Mouse (Mus musculus) olfactory bulb, adult 2 months (tissue): ENCODE measurements around the gene Nat9. TPM values are rescaled to one million over a fixed set of nuclear protein-coding genes. Genes with fewer than 3 reads are reported as not detected.

Source experiments
- H3K27ac ChIP-seq: fragments of 200-500 bp; 2 replicates; pipeline ENCODE4 v1.5.1; 2012; ENCODE audit warnings: low read depth, low read length; ENCODE audit not compliant: insufficient read depth
- H3K4me1 ChIP-seq: fragments of 200-500 bp; 2 replicates; pipeline ENCODE4 v1.6.1; 2012; ENCODE audit warnings: low read length; ENCODE audit not compliant: control insufficient read depth, insufficient read depth
- H3K4me3 ChIP-seq: fragments of 200-500 bp; 2 replicates; pipeline ENCODE4 v1.5.1; 2012; ENCODE audit warnings: mild to moderate bottlenecking, low read depth, low read length, moderate library complexity; ENCODE audit not compliant: insufficient read depth
- CTCF ChIP-seq: fragments of 200-500 bp; IDR thresholded peaks from 2 replicates; pipeline ENCODE4 v1.5.1; 2012; ENCODE audit warnings: low read depth, mild to moderate bottlenecking, low read length, moderate library complexity; ENCODE audit not compliant: insufficient read depth
- POLR2A ChIP-seq: fragments of 200-500 bp; IDR thresholded peaks from 2 replicates; pipeline ENCODE4 v1.6.1; 2012; ENCODE audit warnings: mild to moderate bottlenecking, low read depth, low read length, moderate library complexity; ENCODE audit not compliant: insufficient read depth
- WGBS: fragments of 180-500 bp; shearing (Covaris S2); methylation state at CpG from one replicate; pipeline ENCODE4 v1.1.7; 2018; 5-methylcytosine and 5-hydroxymethylcytosine counted together
- polyA plus RNA-seq: library from polyadenylated mRNA; stranded (reverse); fragments of >200 nt; gene quantifications from 2 replicates; pipeline ENCODE4 v1.2.4, GENCODE M21; 2012; ENCODE audit warnings: low replicate concordance; ENCODE audit not compliant: missing spikeins, insufficient read depth, insufficient read length

The Nat9 gene
- polyA plus RNA-seq, 1 experiment = not detected

- no peak for TF ChIP-seq CTCF
- no peak for TF ChIP-seq POLR2A
- Histone ChIP-seq H3K4me1 (peaks cover 2% of the 10 kb centered on the region), H3K4me3 (no peak overlapping the region), H3K27ac (no peak overlapping the region)
- 97% methylated on average over 4 of the region's 4 CpGs for WGBS
Observed at GRCm38 (mm10) chr11:115200520-115200919, 12.9 kb upstream of the Nat9 start.

GRCm38 (mm10) chr11:115198932-115199384 lies 11.3 kb upstream of the Nat9 start:
- no peak overlapping the region for H3K27ac ChIP-seq
- WGBS = 69% methylated on average over 12 of the region's 12 CpGs
- no peaks in the 10 kb centered on the region for H3K4me1 ChIP-seq
- no peak for TF ChIP-seq CTCF
- no peak for TF ChIP-seq POLR2A
- no peak overlapping the region for H3K4me3 ChIP-seq

DNA sequence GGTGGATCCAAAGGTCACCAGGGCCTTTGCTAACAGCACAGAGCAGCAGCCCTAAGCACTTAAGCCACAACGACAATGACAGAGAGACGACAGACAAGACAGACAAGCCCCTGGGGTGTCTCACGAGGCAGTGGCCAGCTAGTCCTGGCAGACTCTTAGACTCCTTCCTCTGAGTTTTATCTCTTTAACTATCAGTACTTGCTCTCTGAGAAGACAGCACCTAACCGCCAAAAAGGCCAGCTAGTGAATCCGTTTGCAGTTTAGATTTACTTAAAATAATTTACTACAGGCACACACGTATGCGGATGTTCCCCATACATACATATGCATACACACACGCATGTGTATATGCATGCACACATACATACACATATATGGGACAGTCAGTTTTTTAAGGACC lies 9.9 kb upstream of the Nat9 start:
- TF ChIP-seq POLR2A (no peak), CTCF (no peak)
- Histone ChIP-seq H3K27ac (no peak overlapping the region), H3K4me1 (no peaks in the 10 kb centered on the region), H3K4me3 (no peak overlapping the region)
- 85% methylated on average over 8 of the region's 8 CpGs for WGBS

- Histone ChIP-seq H3K4me1 (peaks cover 3% of the 10 kb centered on the region; the same call in 1 of the 2 replicates), H3K27ac (no peak overlapping the region), H3K4me3 (no peak overlapping the region)
- WGBS = 87% methylated on average over 5 of the region's 5 CpGs
- TF ChIP-seq POLR2A = no peak
- no peak for TF ChIP-seq CTCF
Observed at GRCm38 (mm10) chr11:115195933-115196332, 8.3 kb upstream of the Nat9 start.

- Histone ChIP-seq H3K4me1 (peaks cover 3% of the 10 kb centered on the region; the same call in 1 of the 2 replicates), H3K4me3 (no peak overlapping the region), H3K27ac (no peak overlapping the region)
- whole genome bisulfite sequencing = 94% methylated on average over 6 of the region's 6 CpGs
- TF ChIP-seq CTCF (no peak), POLR2A (no peak)
Observed at GRCm38 (mm10) chr11:115194693-115195092, 7.0 kb upstream of the Nat9 start.

GRCm38 (mm10) chr11:115192180-115192579 lies 4.5 kb upstream of the Nat9 start:
- Histone ChIP-seq H3K4me1 (peaks cover 12% of the 10 kb centered on the region), H3K4me3 (no peak overlapping the region), H3K27ac (no peak overlapping the region)
- TF ChIP-seq CTCF (no peak), POLR2A (no peak)
- WGBS = 67% methylated on average over 9 of the region's 9 CpGs

GRCm38 (mm10) chr11:115189304-115189703 lies 1.6 kb upstream of the Nat9 start:
- TF ChIP-seq CTCF (no peak), POLR2A (no peak)
- WGBS = 91% methylated on average over 6 of the region's 6 CpGs
- no peak overlapping the region for H3K27ac ChIP-seq
- no peak overlapping the region for H3K4me3 ChIP-seq
- peaks cover 14% of the 10 kb centered on the region for H3K4me1 ChIP-seq

DNA sequence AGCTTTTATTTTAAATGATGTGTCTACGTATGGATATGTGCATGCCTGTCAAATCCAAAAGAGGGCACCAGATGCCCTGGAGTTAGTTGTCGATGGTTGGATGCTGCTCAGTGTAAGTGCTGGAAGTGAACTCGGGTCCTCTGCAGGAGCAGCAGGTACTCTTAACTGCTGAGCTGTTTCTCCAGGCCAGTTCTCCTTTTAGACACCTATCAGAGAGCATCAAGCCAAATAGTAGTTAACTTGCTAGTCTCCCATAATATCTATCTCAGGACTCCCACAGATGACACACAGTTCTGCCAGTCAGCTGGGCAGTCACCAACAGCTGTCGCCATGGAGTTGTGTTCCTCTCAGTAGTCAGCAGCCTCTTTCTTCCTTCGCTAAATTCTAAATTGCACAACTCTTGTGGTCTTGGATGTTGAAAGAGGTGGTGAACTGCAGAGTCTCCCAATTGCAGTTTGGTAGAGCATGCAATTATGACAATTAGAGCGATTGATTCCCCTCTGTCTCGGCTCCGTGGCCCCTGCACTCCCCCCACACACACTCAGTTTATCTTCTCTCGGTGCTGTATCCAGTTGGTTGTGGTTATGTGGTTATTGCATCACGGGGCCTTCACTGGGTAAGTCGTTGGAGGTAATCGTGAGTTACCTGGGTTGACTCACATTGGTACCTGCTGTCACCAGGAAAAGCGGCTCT lies 1.0 kb upstream of the Nat9 start:
- WGBS = 84% methylated on average over 13 of the region's 13 CpGs
- no peak overlapping the region for H3K4me3 ChIP-seq
- TF ChIP-seq POLR2A (no peak), CTCF (no peak)
- H3K4me1 ChIP-seq = peaks cover 14% of the 10 kb centered on the region
- H3K27ac ChIP-seq = no peak overlapping the region

DNA sequence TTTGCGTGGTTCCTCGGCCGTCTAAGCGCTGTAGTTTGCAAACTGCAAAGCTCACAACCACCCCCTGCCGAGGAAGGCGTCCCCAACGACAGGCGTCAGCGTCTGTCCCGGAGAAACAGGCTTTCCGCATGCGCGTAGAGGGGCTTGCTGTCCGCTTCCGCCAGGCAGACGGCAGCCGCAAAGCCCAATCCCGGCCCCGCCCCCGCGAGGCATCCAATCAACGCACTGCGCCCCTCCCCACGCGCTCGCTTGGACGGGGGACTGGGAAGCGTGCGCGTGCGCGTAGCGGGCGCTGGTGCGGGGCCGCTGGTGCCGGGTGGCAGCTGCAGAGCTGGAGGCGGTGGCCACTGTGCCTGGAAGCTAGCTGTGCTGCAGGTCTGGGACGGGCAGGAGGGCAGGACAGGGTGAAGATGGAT lies 427 bp downstream of the Nat9 start, which contains the start of gene Tmem104:
Gene Tmem104, plus strand, starts transcription at position 264 of the 416 bp plus-strand sequence.
- under 1% methylated on average over 39 of the region's 39 CpGs for WGBS
- no peak for TF ChIP-seq CTCF
- TF ChIP-seq POLR2A = peak; percentile 94
- peaks cover 16% of the 10 kb centered on the region for H3K4me1 ChIP-seq
- H3K27ac ChIP-seq = peak within 1 kb of the TSS; percentile 74; the same call in 1 of the 2 replicates
- peak within 1 kb of the TSS; percentile 80 for H3K4me3 ChIP-seq

DNA sequence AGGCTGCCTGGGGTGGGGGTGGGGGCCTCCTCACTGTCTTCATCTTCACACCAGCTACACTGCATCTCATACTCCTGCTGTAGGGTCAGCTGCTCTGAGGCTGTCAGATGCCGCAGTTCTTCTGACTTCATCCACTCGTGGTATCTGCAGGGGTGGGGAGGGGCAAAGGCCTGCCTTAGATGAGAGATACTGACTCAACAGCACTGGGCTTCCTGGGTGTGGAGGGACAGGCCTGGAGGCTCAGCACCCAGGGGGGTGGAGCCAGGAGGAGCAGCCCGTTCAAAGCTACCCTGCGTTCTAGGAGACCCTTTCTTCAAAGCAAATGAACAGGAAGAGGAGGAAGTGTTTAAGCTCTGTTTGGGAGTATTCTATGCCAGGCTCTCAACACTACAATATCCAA lies 2.7 kb downstream of the Nat9 start:
- WGBS = 45% methylated on average over 4 of the region's 4 CpGs
- H3K4me1 ChIP-seq = peaks cover 14% of the 10 kb centered on the region
- H3K27ac ChIP-seq = no peak overlapping the region
- TF ChIP-seq POLR2A (no peak), CTCF (no peak)
- H3K4me3 ChIP-seq = no peak overlapping the region
